Mouse (Mus musculus): ENCODE data around the gene Cluh. TPM values are rescaled to one million over a fixed set of nuclear protein-coding genes. Genes with fewer than 3 reads are reported as not detected.

Cluh gene
- polyA plus RNA-seq, 2 experiments = 21.7 to 44.8 TPM

DNA sequence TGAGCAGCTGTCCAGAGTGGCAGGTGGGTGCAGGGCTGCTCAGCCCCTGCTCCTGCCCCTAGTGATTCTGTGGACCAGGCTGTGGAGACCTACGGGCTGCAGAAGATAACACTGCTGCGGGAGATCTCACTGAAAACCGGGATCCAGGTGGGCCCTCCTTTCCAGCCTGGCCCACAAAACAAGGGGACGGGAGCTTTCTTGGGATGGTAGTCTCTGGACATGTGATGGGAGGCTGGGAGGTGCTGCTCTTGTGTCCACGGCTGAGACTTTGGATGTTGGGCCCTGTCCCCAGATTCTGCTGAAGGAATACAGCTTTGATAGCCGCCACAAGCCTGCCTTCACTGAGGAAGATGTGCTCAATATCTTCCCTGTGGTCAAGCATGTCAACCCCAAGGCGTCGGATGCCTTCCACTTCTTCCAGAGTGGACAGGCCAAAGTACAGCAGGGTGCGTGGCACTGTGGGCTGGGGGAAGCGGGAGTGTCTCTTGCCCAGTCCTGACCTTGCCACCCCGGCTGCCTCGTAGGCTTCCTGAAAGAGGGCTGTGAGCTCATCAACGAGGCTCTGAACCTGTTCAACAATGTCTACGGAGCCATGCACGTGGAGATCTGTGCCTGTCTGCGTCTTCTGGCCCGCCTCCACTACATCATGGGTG is 16.5 kb downstream of the Cluh start:
- DNase-seq (ENCODE audit: low spot score) (no peak), ATAC-seq (ENCODE audit: low FRiP score, low read depth) (no peak)
- 94% methylated on average over 17 of the region's 17 CpGs for WGBS
- no peaks in the 10 kb centered on the region for H3K4me1 ChIP-seq (ENCODE audit: control insufficient read depth, insufficient read depth, low read length)
- H3K4me3 ChIP-seq (replicated peaks; ENCODE audit: low read length) = no peak overlapping the region
- H3K9ac ChIP-seq (ENCODE audit: low read depth, low read length, severe bottlenecking) = no peak overlapping the region
- no peaks in the 10 kb centered on the region for H3K27me3 ChIP-seq (ENCODE audit: control insufficient read depth, insufficient read depth, low read length)
- peaks cover 90% of the 10 kb centered on the region for H3K36me3 ChIP-seq (ENCODE audit: control insufficient read depth, insufficient read depth, low read length)
- no peak for TF ChIP-seq POLR2A (IDR thresholded peaks at IDR 0.05; ENCODE audit: borderline replicate concordance, extremely low read depth, insufficient read depth, insufficient read length)
- H3K9me3 ChIP-seq (ENCODE audit: control insufficient read depth, low read length) = no peaks in the 10 kb centered on the region
- no peak overlapping the region for H3K27ac ChIP-seq (replicated peaks; ENCODE audit: low read depth, low read length)
- H3K4me2 ChIP-seq (replicated peaks; ENCODE audit: low read depth, low read length, severe bottlenecking) = no peak overlapping the region

DNA sequence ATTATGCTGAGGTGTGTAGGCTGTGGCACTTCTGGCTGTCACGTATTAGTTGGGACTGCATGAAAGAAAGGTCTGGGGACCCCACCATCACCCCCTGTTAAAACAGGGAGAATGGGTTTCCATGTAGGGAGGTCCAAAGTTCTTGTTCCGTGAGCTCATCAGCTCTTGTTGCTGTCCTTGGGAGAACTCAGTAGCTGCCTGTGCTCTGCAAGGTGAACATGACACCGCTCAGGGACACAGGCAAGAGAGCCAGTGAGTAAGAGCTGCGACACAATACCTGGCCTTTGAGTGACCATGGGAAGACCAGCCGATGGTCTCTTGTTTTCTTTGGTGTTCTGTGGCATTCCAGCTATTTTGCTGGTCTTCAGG is 17.0 kb downstream of the Cluh start:
- peaks cover 85% of the 10 kb centered on the region for H3K36me3 ChIP-seq (ENCODE audit: control insufficient read depth, insufficient read depth, low read length)
- no peaks in the 10 kb centered on the region for H3K9me3 ChIP-seq (ENCODE audit: control insufficient read depth, low read length)
- 94% methylated on average over 5 of the region's 5 CpGs for WGBS
- H3K4me2 ChIP-seq (replicated peaks; ENCODE audit: low read depth, low read length, severe bottlenecking) = no peak overlapping the region
- H3K4me1 ChIP-seq (ENCODE audit: control insufficient read depth, insufficient read depth, low read length) = no peaks in the 10 kb centered on the region
- TF ChIP-seq POLR2A (IDR thresholded peaks at IDR 0.05; ENCODE audit: borderline replicate concordance, extremely low read depth, insufficient read depth, insufficient read length) = no peak
- ATAC-seq (ENCODE audit: low FRiP score, low read depth) = no peak
- no peak for DNase-seq (ENCODE audit: low spot score)
- no peak overlapping the region for H3K9ac ChIP-seq (ENCODE audit: low read depth, low read length, severe bottlenecking)
- no peak overlapping the region for H3K4me3 ChIP-seq (replicated peaks; ENCODE audit: low read length)
- no peak overlapping the region for H3K27ac ChIP-seq (replicated peaks; ENCODE audit: low read depth, low read length)
- no peaks in the 10 kb centered on the region for H3K27me3 ChIP-seq (ENCODE audit: control insufficient read depth, insufficient read depth, low read length)

DNA sequence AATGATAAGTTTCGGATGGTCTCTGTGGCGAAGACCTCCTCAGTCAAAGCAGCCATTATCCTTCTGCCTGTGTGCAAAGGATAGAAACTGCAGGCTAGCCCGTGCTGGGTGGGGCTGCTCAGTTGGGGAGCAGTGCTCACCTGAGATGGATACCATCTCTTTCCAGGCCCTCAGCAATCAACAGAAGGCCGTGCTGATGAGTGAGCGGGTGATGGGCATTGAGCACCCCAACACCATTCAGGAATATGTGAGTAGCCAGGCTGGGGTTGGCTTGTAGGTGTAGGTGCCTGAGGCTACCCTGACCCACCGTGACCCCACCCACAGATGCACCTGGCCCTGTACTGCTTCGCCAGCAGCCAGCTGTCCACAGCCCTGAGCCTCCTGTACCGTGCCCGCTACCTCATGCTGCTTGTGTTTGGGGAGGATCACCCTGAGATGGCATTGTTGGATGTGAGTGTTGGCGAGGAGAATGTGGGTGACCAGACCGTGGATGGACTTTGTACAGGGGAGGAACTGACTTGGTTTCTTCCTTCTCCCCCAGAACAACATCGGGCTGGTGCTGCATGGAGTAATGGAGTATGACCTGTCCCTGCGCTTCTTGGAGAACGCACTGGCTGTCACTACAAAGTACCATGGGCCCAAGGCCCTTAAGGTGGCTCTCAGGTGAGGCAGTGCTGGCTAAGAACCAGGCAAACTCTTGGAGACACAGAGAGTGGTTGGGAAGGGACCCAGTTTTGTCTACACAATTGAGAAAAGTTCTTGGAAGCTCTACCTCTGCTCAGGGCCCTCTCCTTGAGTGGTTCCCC is 17.7 kb downstream of the Cluh start:
- H3K4me2 ChIP-seq (replicated peaks; ENCODE audit: low read depth, low read length, severe bottlenecking) = no peak overlapping the region
- no peaks in the 10 kb centered on the region for H3K9me3 ChIP-seq (ENCODE audit: control insufficient read depth, low read length)
- 90% methylated on average over 14 of the region's 14 CpGs for WGBS
- no peak overlapping the region for H3K9ac ChIP-seq (ENCODE audit: low read depth, low read length, severe bottlenecking)
- ATAC-seq (ENCODE audit: low FRiP score, low read depth) (no peak), DNase-seq (ENCODE audit: low spot score) (no peak)
- no peak overlapping the region for H3K4me3 ChIP-seq (replicated peaks; ENCODE audit: low read length)
- H3K4me1 ChIP-seq (ENCODE audit: control insufficient read depth, insufficient read depth, low read length) = no peaks in the 10 kb centered on the region
- no peaks in the 10 kb centered on the region for H3K27me3 ChIP-seq (ENCODE audit: control insufficient read depth, insufficient read depth, low read length)
- no peak overlapping the region for H3K27ac ChIP-seq (replicated peaks; ENCODE audit: low read depth, low read length)
- peaks cover 78% of the 10 kb centered on the region for H3K36me3 ChIP-seq (ENCODE audit: control insufficient read depth, insufficient read depth, low read length)
- no peak for TF ChIP-seq POLR2A (IDR thresholded peaks at IDR 0.05; ENCODE audit: borderline replicate concordance, extremely low read depth, insufficient read depth, insufficient read length)

DNA sequence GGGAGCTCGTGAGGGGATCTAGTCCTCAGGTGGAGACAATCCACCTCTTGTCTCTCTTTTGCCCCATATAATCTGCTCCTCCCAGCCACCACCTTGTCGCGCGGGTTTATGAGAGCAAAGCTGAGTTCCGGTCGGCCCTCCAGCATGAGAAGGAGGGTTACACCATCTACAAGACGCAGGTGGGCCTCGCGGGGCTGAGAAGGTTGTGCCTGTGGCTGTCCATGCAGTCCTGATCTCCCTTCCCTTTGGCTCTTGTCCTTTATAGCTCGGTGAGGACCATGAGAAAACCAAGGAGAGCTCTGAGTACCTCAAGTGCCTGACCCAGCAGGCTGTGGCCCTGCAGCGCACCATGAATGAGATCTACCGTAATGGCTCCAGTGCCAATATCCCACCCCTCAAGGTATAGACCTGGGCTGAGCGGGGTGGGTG is 18.3 kb downstream of the Cluh start:
- H3K4me3 ChIP-seq (replicated peaks; ENCODE audit: low read length) = no peak overlapping the region
- no peaks in the 10 kb centered on the region for H3K27me3 ChIP-seq (ENCODE audit: control insufficient read depth, insufficient read depth, low read length)
- H3K27ac ChIP-seq (replicated peaks; ENCODE audit: low read depth, low read length) = no peak overlapping the region
- no peaks in the 10 kb centered on the region for H3K4me1 ChIP-seq (ENCODE audit: control insufficient read depth, insufficient read depth, low read length)
- ATAC-seq (ENCODE audit: low FRiP score, low read depth) (no peak), DNase-seq (ENCODE audit: low spot score) (no peak)
- no peak overlapping the region for H3K9ac ChIP-seq (ENCODE audit: low read depth, low read length, severe bottlenecking)
- H3K9me3 ChIP-seq (ENCODE audit: control insufficient read depth, low read length) = no peaks in the 10 kb centered on the region
- H3K4me2 ChIP-seq (replicated peaks; ENCODE audit: low read depth, low read length, severe bottlenecking) = no peak overlapping the region
- WGBS = 93% methylated on average over 13 of the region's 13 CpGs
- TF ChIP-seq POLR2A (IDR thresholded peaks at IDR 0.05; ENCODE audit: borderline replicate concordance, extremely low read depth, insufficient read depth, insufficient read length) = no peak
- peaks cover 72% of the 10 kb centered on the region for H3K36me3 ChIP-seq (ENCODE audit: control insufficient read depth, insufficient read depth, low read length)

DNA sequence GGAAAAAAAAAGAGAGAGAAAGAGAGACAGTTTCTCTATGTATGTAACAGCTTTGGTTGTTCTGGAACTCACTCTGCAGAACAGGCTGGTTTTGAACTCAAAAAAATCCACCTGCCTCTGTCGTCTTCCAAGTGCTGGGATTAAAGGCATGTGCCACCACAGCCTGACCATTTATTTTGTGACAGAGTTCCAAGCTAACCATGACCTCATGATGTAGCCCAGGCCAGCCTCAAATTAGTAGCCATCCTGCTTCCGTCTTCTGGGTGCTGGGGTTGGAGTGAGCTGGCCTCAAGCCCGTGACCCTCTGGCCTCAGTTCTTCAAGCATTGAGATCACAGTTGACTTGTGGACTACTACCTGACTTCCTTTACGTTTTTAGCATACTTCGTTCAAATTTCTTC is 19.2 kb downstream of the Cluh start:
- ATAC-seq (ENCODE audit: low FRiP score, low read depth) (no peak), DNase-seq (ENCODE audit: low spot score) (no peak)
- Histone ChIP-seq H3K4me3 (replicated peaks; ENCODE audit: low read length) (no peak overlapping the region), H3K27me3 (ENCODE audit: control insufficient read depth, insufficient read depth, low read length) (no peaks in the 10 kb centered on the region), H3K9me3 (ENCODE audit: control insufficient read depth, low read length) (no peaks in the 10 kb centered on the region), H3K27ac (replicated peaks; ENCODE audit: low read depth, low read length) (no peak overlapping the region), H3K36me3 (ENCODE audit: control insufficient read depth, insufficient read depth, low read length) (peaks cover 64% of the 10 kb centered on the region), H3K4me2 (replicated peaks; ENCODE audit: low read depth, low read length, severe bottlenecking) (no peak overlapping the region), H3K9ac (ENCODE audit: low read depth, low read length, severe bottlenecking) (no peak overlapping the region), H3K4me1 (ENCODE audit: control insufficient read depth, insufficient read depth, low read length) (no peaks in the 10 kb centered on the region)
- no peak for TF ChIP-seq POLR2A (IDR thresholded peaks at IDR 0.05; ENCODE audit: borderline replicate concordance, extremely low read depth, insufficient read depth, insufficient read length)
- WGBS = 91% methylated on average over 5 of the region's 5 CpGs
